Mouse (Mus musculus) splenic B cell, adult 2 months (primary cell): ENCODE data around the gene Frmd5.

ENCODE experiments used
- DNase-seq: peaks from one replicate; pipeline ENCODE4 v3.0.0-alpha.2; 2011; ENCODE audit warnings: low read depth, low spot score
- H3K27me3 ChIP-seq: 2 replicates; pipeline ENCODE4 v1.6.1; 2012; ENCODE audit warnings: mild to moderate bottlenecking, low read length, moderate library complexity, mixed read lengths; ENCODE audit not compliant: control insufficient read depth, poor library complexity, insufficient read depth, severe bottlenecking
- H3K36me3 ChIP-seq: 2 replicates; pipeline ENCODE4 v1.6.1; 2012; ENCODE audit warnings: mild to moderate bottlenecking, low read length, moderate library complexity, mixed read lengths; ENCODE audit not compliant: control insufficient read depth, poor library complexity, insufficient read depth, severe bottlenecking

Frmd5 gene

GRCm38 (mm10) chr2:121799051-121799450, 7.8 kb downstream of the Frmd5 start:
- no peaks in the 10 kb centered on the region for H3K36me3 ChIP-seq
- no peaks in the 10 kb centered on the region for H3K27me3 ChIP-seq
- DNase-seq: no peak

- H3K36me3 ChIP-seq: no peaks in the 10 kb centered on the region
- H3K27me3 ChIP-seq: no peaks in the 10 kb centered on the region
- DNase-seq: no peak
Measured at GRCm38 (mm10) chr2:121795995-121796394, 10.9 kb downstream of the Frmd5 start.

DNA sequence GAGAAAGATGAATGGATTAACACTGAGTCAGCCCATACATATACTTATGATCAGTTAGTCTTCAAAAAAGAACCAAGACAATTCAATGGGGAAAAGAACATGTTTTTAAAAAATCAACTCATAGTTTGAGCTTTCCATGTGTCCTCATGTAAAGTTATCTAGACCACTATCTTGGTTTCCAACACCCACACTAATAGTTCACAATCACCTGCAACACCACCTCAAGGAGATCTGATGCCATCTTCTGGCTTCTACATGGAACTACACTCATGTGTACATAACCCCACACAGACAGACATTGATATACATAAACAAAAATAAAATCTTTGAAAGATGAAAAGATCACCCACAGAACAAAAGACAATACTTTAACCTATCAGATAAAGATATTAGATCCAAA, 17.1 kb downstream of the Frmd5 start:
- no peak for DNase-seq
- peaks cover 2% of the 10 kb centered on the region; the same call in 1 of the 2 replicates for H3K27me3 ChIP-seq
- H3K36me3 ChIP-seq: no peaks in the 10 kb centered on the region

DNA sequence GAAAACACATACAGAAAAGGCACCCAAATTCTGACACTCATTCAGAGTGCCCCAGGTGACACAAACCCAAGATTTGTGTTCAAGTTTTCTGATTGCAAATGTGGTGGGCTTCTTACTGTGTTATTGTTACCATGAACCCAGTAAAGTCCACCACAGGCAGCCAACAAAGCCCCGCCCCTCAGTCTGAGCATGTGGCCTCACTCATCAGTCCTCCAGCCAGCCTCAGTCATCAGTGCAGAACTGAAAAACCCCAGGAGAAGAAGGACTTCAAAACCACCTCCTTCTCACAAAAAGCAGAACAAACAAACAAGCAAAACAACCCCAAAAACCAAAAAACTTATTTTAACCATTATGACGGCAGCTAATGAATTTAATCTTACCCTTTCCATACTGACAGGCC, 18.5 kb downstream of the Frmd5 start:
- no peaks in the 10 kb centered on the region for H3K36me3 ChIP-seq
- DNase-seq: no peak

GRCm38 (mm10) chr2:121787767-121788166, 19.1 kb downstream of the Frmd5 start:
- peaks cover 2% of the 10 kb centered on the region; the same call in 1 of the 2 replicates for H3K27me3 ChIP-seq
- DNase-seq: peak; percentile 18
- H3K36me3 ChIP-seq: no peaks in the 10 kb centered on the region

More for the DNA sequence above, 18.5 kb downstream of the Frmd5 start:
- H3K27me3 ChIP-seq: peaks cover 2% of the 10 kb centered on the region; the same call in 1 of the 2 replicates

- Histone ChIP-seq H3K36me3 (no peaks in the 10 kb centered on the region), H3K27me3 (peaks cover 2% of the 10 kb centered on the region; the same call in 1 of the 2 replicates)
- DNase-seq: no peak
Measured at GRCm38 (mm10) chr2:121787271-121787670, 19.6 kb downstream of the Frmd5 start.

DNA sequence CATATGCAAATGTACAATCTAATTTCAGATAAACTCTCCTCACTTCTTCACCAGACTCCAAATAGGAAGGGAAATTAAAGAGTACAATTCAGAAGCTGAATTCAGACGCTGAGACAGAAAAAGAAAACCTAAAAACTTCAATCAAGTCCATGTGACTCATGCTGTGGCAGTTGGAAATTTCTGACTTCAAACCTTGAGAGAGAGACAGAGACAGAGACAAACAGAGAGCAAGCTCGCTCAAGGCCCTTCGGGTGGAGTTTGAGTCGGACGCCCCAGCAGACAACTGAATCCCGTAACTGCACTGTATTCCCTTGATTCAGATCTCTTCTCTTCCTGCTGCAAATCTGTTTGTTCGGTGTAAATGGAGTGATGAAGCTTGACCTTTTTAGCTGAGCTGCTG, 30.7 kb downstream of the Frmd5 start:
- no peaks in the 10 kb centered on the region for H3K27me3 ChIP-seq
- H3K36me3 ChIP-seq: no peaks in the 10 kb centered on the region
- no peak for DNase-seq

- Histone ChIP-seq H3K27me3 (no peaks in the 10 kb centered on the region), H3K36me3 (no peaks in the 10 kb centered on the region)
- DNase-seq: no peak
Measured at GRCm38 (mm10) chr2:121764851-121765250, 42.0 kb downstream of the Frmd5 start.

- Histone ChIP-seq H3K36me3 (no peaks in the 10 kb centered on the region), H3K27me3 (no peaks in the 10 kb centered on the region)
- no peak for DNase-seq
Measured at GRCm38 (mm10) chr2:121761861-121762260, 45.0 kb downstream of the Frmd5 start.

DNA sequence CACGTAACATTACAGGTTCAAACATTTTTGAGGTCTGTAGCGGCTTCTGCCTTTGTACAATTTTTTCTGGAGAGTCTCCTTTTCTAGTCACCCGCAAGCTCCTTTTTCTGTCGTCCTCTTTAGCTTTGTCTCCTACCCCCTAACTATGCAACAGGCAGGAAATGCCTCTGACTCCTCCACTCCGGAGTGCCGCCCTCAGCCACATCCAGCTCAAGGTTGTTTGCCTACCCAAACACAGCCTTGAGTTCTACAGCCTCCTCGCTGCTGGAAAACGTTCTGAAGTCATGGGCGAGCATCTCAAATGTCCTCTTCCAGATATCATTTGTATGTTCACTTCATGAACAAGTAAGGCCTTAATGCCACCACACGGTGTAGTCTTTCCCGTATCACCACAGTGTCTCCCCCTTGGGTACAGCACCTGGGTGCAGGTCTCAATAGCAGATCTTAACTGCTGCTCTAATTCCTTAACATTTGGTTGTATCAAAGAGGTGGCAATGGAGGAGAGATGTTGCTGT, 45.5 kb downstream of the Frmd5 start:
- H3K27me3 ChIP-seq: no peaks in the 10 kb centered on the region
- no peak for DNase-seq
- no peaks in the 10 kb centered on the region for H3K36me3 ChIP-seq

GRCm38 (mm10) chr2:121760646-121761045, 46.2 kb downstream of the Frmd5 start:
- H3K36me3 ChIP-seq: no peaks in the 10 kb centered on the region
- no peaks in the 10 kb centered on the region for H3K27me3 ChIP-seq
- no peak for DNase-seq

DNA sequence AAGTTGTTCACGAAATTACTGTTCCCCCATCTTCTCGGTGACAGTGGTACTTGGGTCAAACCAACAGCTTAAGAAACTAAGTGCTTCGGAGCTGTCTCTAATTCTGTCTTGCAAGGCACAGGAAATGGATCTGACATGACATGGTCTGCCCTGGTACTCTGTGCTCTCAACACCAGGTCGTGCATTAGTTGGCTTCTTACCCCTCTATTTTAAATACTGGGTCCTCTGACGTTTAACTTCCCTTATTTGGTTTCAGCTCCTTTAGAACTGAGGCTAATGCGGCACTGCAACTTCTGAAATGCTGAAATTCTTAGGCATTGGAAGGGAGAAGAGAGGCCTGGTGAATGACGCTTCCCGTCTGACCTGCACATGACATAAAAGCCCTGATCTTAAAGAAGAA, 48.6 kb downstream of the Frmd5 start:
- no peak for DNase-seq

GRCm38 (mm10) chr2:121756336-121756735, 50.6 kb downstream of the Frmd5 start:
- H3K27me3 ChIP-seq: no peaks in the 10 kb centered on the region
- DNase-seq: no peak
- H3K36me3 ChIP-seq: no peaks in the 10 kb centered on the region

More for the DNA sequence above, 48.6 kb downstream of the Frmd5 start:
- Histone ChIP-seq H3K36me3 (no peaks in the 10 kb centered on the region), H3K27me3 (no peaks in the 10 kb centered on the region)

DNA sequence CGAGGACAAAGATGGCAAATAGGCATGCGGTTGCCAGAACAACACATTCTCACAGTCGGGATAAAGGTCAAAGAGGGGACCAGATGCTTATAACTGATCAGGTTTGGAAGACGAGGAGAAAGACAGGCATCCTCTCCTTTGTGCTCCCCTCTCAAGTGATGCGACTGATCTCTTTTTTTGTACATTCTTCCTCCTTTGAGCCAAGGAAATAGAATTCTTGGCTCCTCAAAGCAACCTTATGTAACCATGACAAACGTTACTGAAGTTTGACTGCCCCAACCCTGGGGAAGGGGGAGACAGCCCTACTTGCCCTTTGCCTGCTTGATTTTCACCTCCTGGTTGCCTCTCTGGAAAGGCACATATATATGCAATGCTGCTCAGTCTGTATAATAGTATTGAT, 51.8 kb downstream of the Frmd5 start:
- Histone ChIP-seq H3K36me3 (no peaks in the 10 kb centered on the region), H3K27me3 (no peaks in the 10 kb centered on the region)
- no peak for DNase-seq

DNA sequence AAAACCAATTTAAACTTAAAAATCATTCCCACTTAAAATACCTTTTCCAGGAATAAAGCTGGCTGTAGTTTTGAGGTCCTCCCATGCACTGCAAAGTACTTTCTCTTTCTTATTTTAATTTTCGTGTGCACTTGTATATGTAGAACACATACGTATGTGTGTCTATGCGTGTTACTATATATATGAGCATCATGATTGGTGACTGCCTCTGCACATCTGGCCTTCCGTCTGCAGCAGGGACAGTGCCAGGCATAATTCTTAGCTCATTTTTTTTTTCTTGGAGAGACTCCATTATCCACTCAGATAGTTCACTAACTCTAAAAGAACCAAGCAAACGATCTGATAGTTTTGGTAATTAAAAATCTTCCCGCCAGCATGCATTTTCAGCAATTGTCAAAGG, 56.8 kb downstream of the Frmd5 start:
- DNase-seq: no peak
- H3K27me3 ChIP-seq: no peaks in the 10 kb centered on the region; the same call in 1 of the 2 replicates
- no peaks in the 10 kb centered on the region for H3K36me3 ChIP-seq

DNA sequence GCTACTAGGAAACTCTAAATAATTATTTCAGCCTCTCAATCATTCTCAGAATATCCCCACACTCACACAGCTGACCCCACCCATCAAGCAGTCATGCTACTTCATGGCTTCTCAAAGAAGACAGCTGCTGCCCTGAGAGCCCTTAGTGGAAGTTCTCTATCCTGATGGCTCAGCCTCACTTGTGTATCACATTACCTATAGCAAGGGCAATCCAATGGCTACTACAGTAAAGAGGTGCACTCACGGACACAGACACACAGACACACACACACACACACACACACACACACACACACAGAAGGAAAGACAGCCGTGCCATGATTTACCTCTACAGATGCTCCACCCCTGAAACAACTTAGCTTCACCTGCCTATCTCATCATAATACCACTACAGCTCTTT, 65.7 kb downstream of the Frmd5 start:
- Histone ChIP-seq H3K27me3 (no peaks in the 10 kb centered on the region), H3K36me3 (no peaks in the 10 kb centered on the region)
- no peak for DNase-seq
